ENCODE assay signal across 20 mouse cellular contexts in genomic region chr8:111188594-111189211, GRCm38 (mm10).
DNase-seq lines count a peak whose midpoint lies in the region; ATAC-seq and TF ChIP-seq lines count a peak whose summit lies in the region.
"Had no signal": no experiment of that assay in that cellular context is flagged by ENCODE, and none has a peak within 500 bp of the region (broad histone marks: within the 10 kb centered on the region; RNA-seq: fewer than 3 reads in every experiment).

No protein-coding gene starts in this region.

- TF ChIP-seq POLR2A in MEL (IDR thresholded peaks at IDR 0.05; ENCODE audit: control insufficient read depth in 1 of 2, insufficient read depth in 1 of 2, low read depth in 1 of 2, low read length in 2 of 2, poor library complexity in 1 of 2), result no peak
- TF ChIP-seq POLR2A in kidney, adult 2 months (IDR thresholded peaks at IDR 0.05; ENCODE audit: low read depth, low read length), result no peak

- H3K9me3 ChIP-seq in heart, embryonic 10.5 days, result no peaks in the 10 kb centered on the region
- no peaks in the 10 kb centered on the region for H3K9me3 ChIP-seq in MEL (replicated peaks; ENCODE audit: insufficient read depth, low read length)
- H3K9me3 ChIP-seq in hindbrain, embryonic 14.5 days (ENCODE audit: control insufficient read depth, low read length), result no peaks in the 10 kb centered on the region
- no peaks in the 10 kb centered on the region for H3K9me3 ChIP-seq in forebrain, postnatal 0 days (ENCODE audit: low read length)
- H3K9me3 ChIP-seq: forebrain, embryonic 10.5 days; heart, embryonic 13.5 days; hindbrain, embryonic 15.5 days; midbrain, embryonic 12.5 days had no signal

- no peaks in the 10 kb centered on the region for H3K79me2 ChIP-seq in MEL (ENCODE audit: control insufficient read depth, insufficient read depth, low read length, poor library complexity)

- H3K9ac ChIP-seq in MEL (ENCODE audit: control insufficient read depth, low read depth, low read length, poor library complexity, severe bottlenecking), result 0 out of 2 replicates have a peak overlapping the region, but pooled peaks have one; percentile 19
- no peak overlapping the region for H3K9ac ChIP-seq in hindbrain, embryonic 14.5 days
- no peak overlapping the region for H3K9ac ChIP-seq in forebrain, postnatal 0 days
- H3K9ac ChIP-seq: heart, embryonic 13.5 days; hindbrain, embryonic 15.5 days; lung, embryonic 14.5 days; midbrain, embryonic 12.5 days had no signal

- H3K4me3 ChIP-seq in heart, embryonic 10.5 days, result no peak overlapping the region
- no peak overlapping the region for H3K4me3 ChIP-seq in MEL (ENCODE audit: control insufficient read depth in 1 of 2, insufficient read depth in 1 of 2, low read depth in 2 of 2, low read length in 2 of 2)
- H3K4me3 ChIP-seq in kidney, adult 2 months (ENCODE audit: insufficient read depth, low read depth, low read length), result no peak overlapping the region
- no peak overlapping the region for H3K4me3 ChIP-seq in hindbrain, embryonic 14.5 days (replicated peaks; ENCODE audit: low read length)
- H3K4me3 ChIP-seq in forebrain, postnatal 0 days (ENCODE audit: low read depth, low read length), result no peak overlapping the region
- H3K4me3 ChIP-seq: forebrain, embryonic 10.5 days; heart, embryonic 13.5 days; hindbrain, embryonic 15.5 days; midbrain, embryonic 12.5 days had no signal

- 82% methylated on average over 6 of the region's 6 CpGs for WGBS in heart, embryonic 10.5 days
- WGBS in kidney, adult 2 months, result 36% methylated on average over 6 of the region's 6 CpGs
- 79% methylated on average over 6 of the region's 6 CpGs for WGBS in hindbrain, embryonic 14.5 days
- WGBS in forebrain, postnatal 0 days, result 89% methylated on average over 6 of the region's 6 CpGs

- no peaks in the 10 kb centered on the region for H3K4me1 ChIP-seq in heart, embryonic 10.5 days
- H3K4me1 ChIP-seq in MEL (ENCODE audit: control insufficient read depth in 1 of 2, insufficient read depth in 2 of 2, low read length in 2 of 2), result peaks cover 11 to 17% of the 10 kb centered on the region in 2 experiments
- peaks cover 8% of the 10 kb centered on the region; the same call in 1 of the 2 replicates for H3K4me1 ChIP-seq in kidney, adult 2 months (ENCODE audit: control insufficient read depth, insufficient read depth, low read length)
- H3K4me1 ChIP-seq in hindbrain, embryonic 14.5 days (replicated peaks; ENCODE audit: control insufficient read depth, insufficient read depth, low read length), result no peaks in the 10 kb centered on the region
- no peaks in the 10 kb centered on the region for H3K4me1 ChIP-seq in forebrain, postnatal 0 days (ENCODE audit: insufficient read depth)
- H3K4me1 ChIP-seq: forebrain, embryonic 10.5 days; hindbrain, embryonic 15.5 days; midbrain, embryonic 12.5 days had no signal

- no peaks in the 10 kb centered on the region for H3K27me3 ChIP-seq in heart, embryonic 10.5 days (ENCODE audit: insufficient read depth, poor library complexity, severe bottlenecking)
- H3K27me3 ChIP-seq in MEL (ENCODE audit: control insufficient read depth in 1 of 2, insufficient read depth in 2 of 2, low read length in 2 of 2), result no peaks in the 10 kb centered on the region
- H3K27me3 ChIP-seq in kidney, adult 2 months (replicated peaks; ENCODE audit: control insufficient read depth, insufficient read depth, low read length), result no peaks in the 10 kb centered on the region
- no peaks in the 10 kb centered on the region for H3K27me3 ChIP-seq in hindbrain, embryonic 14.5 days (ENCODE audit: control insufficient read depth, insufficient read depth, low read length)
- no peaks in the 10 kb centered on the region for H3K27me3 ChIP-seq in forebrain, postnatal 0 days (ENCODE audit: insufficient read depth, low read length)
- H3K27me3 ChIP-seq: heart, embryonic 13.5 days; hindbrain, embryonic 15.5 days; midbrain, embryonic 12.5 days had no signal

- no peak for TF ChIP-seq RAD21 in MEL (IDR thresholded peaks at IDR 0.05; ENCODE audit: low read depth, low read length)

- no peak overlapping the region for H3K27ac ChIP-seq in heart, embryonic 10.5 days
- H3K27ac ChIP-seq in MEL (ENCODE audit: control insufficient read depth, low read depth, low read length), result peak overlapping the region; percentile 62
- peak overlapping the region; percentile 71 for H3K27ac ChIP-seq in kidney, adult 2 months (ENCODE audit: insufficient read depth, low read depth, low read length)
- no peak overlapping the region for H3K27ac ChIP-seq in hindbrain, embryonic 14.5 days
- H3K27ac ChIP-seq in forebrain, postnatal 0 days (ENCODE audit: low read depth, low read length), result no peak overlapping the region
- H3K27ac ChIP-seq: forebrain, embryonic 10.5 days; heart, embryonic 13.5 days; hindbrain, embryonic 15.5 days; midbrain, embryonic 12.5 days; stomach, postnatal 0 days had no signal

- peaks cover 64% of the 10 kb centered on the region for H3K36me3 ChIP-seq in heart, embryonic 10.5 days
- peaks cover 6 to 33% of the 10 kb centered on the region in 2 experiments for H3K36me3 ChIP-seq in MEL (ENCODE audit: control insufficient read depth in 1 of 2, insufficient read depth in 2 of 2, low read length in 2 of 2)
- peaks cover 4% of the 10 kb centered on the region for H3K36me3 ChIP-seq in kidney, adult 2 months (ENCODE audit: control insufficient read depth, insufficient read depth, low read length)
- peaks cover 79% of the 10 kb centered on the region for H3K36me3 ChIP-seq in hindbrain, embryonic 14.5 days (replicated peaks; ENCODE audit: control insufficient read depth, insufficient read depth)
- H3K36me3 ChIP-seq in forebrain, postnatal 0 days (ENCODE audit: insufficient read depth), result peaks cover 32% of the 10 kb centered on the region

- no peak for ATAC-seq in hindbrain, embryonic 14.5 days (ENCODE audit: low FRiP score)
- no peak for ATAC-seq in forebrain, postnatal 0 days
- no peak for ATAC-seq in megakaryocyte, adult 5-6 weeks (ENCODE audit: poor library complexity, severe bottlenecking)

- peak; percentile 82 to 85 for TF ChIP-seq EP300 in MEL (IDR thresholded peaks at IDR 0.05; ENCODE audit: low read depth in 1 of 2, low read length in 2 of 2)

- no peak overlapping the region for H3K4me2 ChIP-seq in hindbrain, embryonic 14.5 days (replicated peaks)
- no peak overlapping the region for H3K4me2 ChIP-seq in forebrain, postnatal 0 days (ENCODE audit: low read depth)
- H3K4me2 ChIP-seq: heart, embryonic 13.5 days; hindbrain, embryonic 15.5 days; lung, embryonic 14.5 days; midbrain, embryonic 12.5 days had no signal

- peak; percentile 60 for DNase-seq in heart, adult 11 months
- no peak for DNase-seq in heart, embryonic 10.5 days (ENCODE audit: low spot score)
- DNase-seq in MEL (ENCODE audit: low read depth, low spot score), result peak; percentile 91
- DNase-seq in kidney, adult 2 months, result peak; percentile 76
- peak; percentile 34 to 47 for DNase-seq in kidney, postnatal 25 days
- DNase-seq in hindbrain, embryonic 14.5 days (ENCODE audit: low spot score), result no peak
- DNase-seq in forebrain, postnatal 0 days, result no peak
- DNase-seq: adrenal gland, postnatal 25 days; cerebellum, adult 11 months; cerebellum, postnatal 14 days; embryo, embryonic 11 days; lung, embryonic 14.5 days; lung, postnatal 36 days; retina, postnatal 1 day had no signal

- TF ChIP-seq CTCF in MEL (IDR thresholded peaks at IDR 0.05 in 2 of 3, conservative IDR thresholded peaks at IDR 0.05 in 1 of 3; ENCODE audit: control insufficient read depth in 1 of 3, insufficient read depth in 1 of 3, low read depth in 2 of 3, low read length in 3 of 3, poor library complexity in 1 of 3, severe bottlenecking in 1 of 3), result no peak
- no peak for TF ChIP-seq CTCF in kidney, adult 2 months (conservative IDR thresholded peaks at IDR 0.05; ENCODE audit: insufficient read depth, insufficient read length, low read depth, low read length)
- TF ChIP-seq CTCF in forebrain, postnatal 0 days (IDR thresholded peaks at IDR 0.05; ENCODE audit: low read depth), result no peak

TF ChIP-seq in MEL, 35 proteins besides CTCF, POLR2A, EP300 and RAD21 (continues in another document):
- peak; percentile 78 for TF ChIP-seq TCF12 (IDR thresholded peaks at IDR 0.05; ENCODE audit: low read depth, low read length)
- TF ChIP-seq ZMIZ1 (IDR thresholded peaks at IDR 0.05; ENCODE audit: low read depth, low read length), result no peak
- TF ChIP-seq KAT2A (conservative IDR thresholded peaks at IDR 0.05; ENCODE audit: low read depth, low read length), result no peak
- peak; percentile 67 for TF ChIP-seq TBP (IDR thresholded peaks at IDR 0.05; ENCODE audit: low read depth, low read length)
- TF ChIP-seq JUND (IDR thresholded peaks at IDR 0.05; ENCODE audit: low read depth, low read length), result no peak
- TF ChIP-seq POLR2AphosphoS5 (IDR thresholded peaks at IDR 0.05; ENCODE audit: borderline replicate concordance, low read depth, low read length), result no peak
- TF ChIP-seq ZC3H11A (IDR thresholded peaks at IDR 0.05; ENCODE audit: low read depth, low read length), result no peak
- peak; percentile 80 for TF ChIP-seq GATA1 (IDR thresholded peaks at IDR 0.05; ENCODE audit: low read depth, low read length)
- no peak for TF ChIP-seq CHD2 (IDR thresholded peaks at IDR 0.05; ENCODE audit: low read length)
- TF ChIP-seq BHLHE40 (IDR thresholded peaks at IDR 0.05; ENCODE audit: borderline replicate concordance, low read depth, low read length), result no peak
- TF ChIP-seq CHD1 (IDR thresholded peaks at IDR 0.05; ENCODE audit: low read depth, low read length), result no peak
- peak; percentile 77 for TF ChIP-seq ETS1 (IDR thresholded peaks at IDR 0.05; ENCODE audit: low read depth, low read length)
- TF ChIP-seq MXI1 (IDR thresholded peaks at IDR 0.05; ENCODE audit: low read depth, low read length), result peak; percentile 55; the same call in 1 of the 2 replicates
- TF ChIP-seq MAFK (IDR thresholded peaks at IDR 0.05; ENCODE audit: borderline replicate concordance, low read depth, low read length), result peak; percentile 74; the same call in 1 of the 2 replicates
- peak; percentile 86 for TF ChIP-seq RCOR1 (IDR thresholded peaks at IDR 0.05; ENCODE audit: low read depth, low read length)
- 0 out of 2 replicates have a peak, but pooled peaks have one; percentile 19 for TF ChIP-seq ZNF384 (IDR thresholded peaks at IDR 0.05; ENCODE audit: low read depth, low read length)
- 0 out of 2 replicates have a peak, but pooled peaks have one; percentile 11 for TF ChIP-seq MYB (IDR thresholded peaks at IDR 0.05; ENCODE audit: low read depth, low read length)
- no peak for TF ChIP-seq ELF1 (IDR thresholded peaks at IDR 0.05; ENCODE audit: low read depth, low read length)
- no peak for TF ChIP-seq USF2 (IDR thresholded peaks at IDR 0.05; ENCODE audit: borderline replicate concordance in 1 of 2, insufficient read depth in 1 of 2, low read depth in 1 of 2, low read length in 2 of 2)
- no peak for TF ChIP-seq MYC (IDR thresholded peaks at IDR 0.05; ENCODE audit: low read depth, low read length)
- TF ChIP-seq SIN3A (IDR thresholded peaks at IDR 0.05; ENCODE audit: low read length), result peak; percentile 70
- TF ChIP-seq MAX (IDR thresholded peaks at IDR 0.05; ENCODE audit: low read length), result 0 out of 2 replicates have a peak, but pooled peaks have one; percentile 17
- TF ChIP-seq TAL1 (IDR thresholded peaks at IDR 0.05; ENCODE audit: low read length), result peak; percentile 73

Comparison
In these comparisons a context has a peak if more than half of its experiments do, and no peak if none do; other contexts are left out.
1. DNase-seq: peak in heart, adult 11 months (single experiment), MEL (single experiment), kidney, adult 2 months (single experiment) and kidney, postnatal 25 days (2 of 2); none in heart, embryonic 10.5 days (single experiment), hindbrain, embryonic 14.5 days (single experiment) and forebrain, postnatal 0 days (single experiment).
2. H3K27ac ChIP-seq: peak in MEL (single experiment) and kidney, adult 2 months (single experiment); none in heart, embryonic 10.5 days (single experiment), hindbrain, embryonic 14.5 days (single experiment) and forebrain, postnatal 0 days (single experiment).